ENCODE assay signal across 16 mouse cellular contexts in genomic region chr19:5459019-5459418, GRCm38 (mm10). TPM values are rescaled to one million over a fixed set of nuclear protein-coding genes. Genes with fewer than 3 reads are reported as not detected.
A peak's percentile ranks its signal among the peaks of the same experiment; 100 is the strongest.
DNase-seq lines count a peak whose midpoint lies in the region; ATAC-seq lines count a peak whose summit lies in the region.
"Had no signal": no experiment of that assay in that cellular context is flagged by ENCODE, and none has a peak within 500 bp of the region (broad histone marks: within the 10 kb centered on the region; RNA-seq: fewer than 3 reads in every experiment).

No protein-coding gene starts in this region.

- no peak overlapping the region for H3K27ac ChIP-seq in intestine, embryonic 15.5 days
- H3K27ac ChIP-seq: hindbrain, embryonic 15.5 days; limb, embryonic 15.5 days; neural tube, embryonic 12.5 days had no signal

- no peak for ATAC-seq in intestine, embryonic 15.5 days
- ATAC-seq: forebrain, embryonic 16.5 days had no signal

- H3K27me3 ChIP-seq in intestine, embryonic 15.5 days (replicated peaks): no peaks in the 10 kb centered on the region
- H3K27me3 ChIP-seq: hindbrain, embryonic 15.5 days; limb, embryonic 15.5 days; neural tube, embryonic 12.5 days; stomach, embryonic 15.5 days had no signal

- no peak overlapping the region; the same call in 1 of the 2 replicates for H3K4me2 ChIP-seq in intestine, embryonic 15.5 days (replicated peaks)
- H3K4me2 ChIP-seq: limb, embryonic 15.5 days; midbrain, embryonic 11.5 days; stomach, embryonic 15.5 days had no signal

- no peaks in the 10 kb centered on the region for H3K9me3 ChIP-seq in intestine, embryonic 15.5 days
- H3K9me3 ChIP-seq: hindbrain, embryonic 15.5 days; limb, embryonic 15.5 days; neural tube, embryonic 12.5 days; stomach, embryonic 15.5 days had no signal

- H3K36me3 ChIP-seq in intestine, embryonic 15.5 days: peaks cover 3% of the 10 kb centered on the region; the same call in 1 of the 2 replicates

- peak; percentile 60 to 65 for DNase-seq in frontal cortex, postnatal 36 days (ENCODE audit: low spot score in 2 of 2)
- no peak for DNase-seq in frontal cortex, postnatal 25 days (ENCODE audit: low spot score in 2 of 2)
- peak; percentile 61 for DNase-seq in layer of hippocampus, adult 11-12 months (ENCODE audit: low spot score)
- no peak for DNase-seq in layer of hippocampus, adult 9-10 months (ENCODE audit: low spot score)
- peak; percentile 80 for DNase-seq in 3T3-L1 (ENCODE audit: low read depth, low spot score)
- peak; percentile 88 for DNase-seq in brain, adult 2 months (ENCODE audit: low read depth, low spot score)
- DNase-seq in natural killer cell, adult 2 months (ENCODE audit: low spot score in 2 of 2): no peak
- DNase-seq: adrenal gland, adult 8-10 months; lung, postnatal 10 days had no signal

- no peak overlapping the region for H3K4me3 ChIP-seq in intestine, embryonic 15.5 days (replicated peaks)
- H3K4me3 ChIP-seq: limb, embryonic 15.5 days; neural tube, embryonic 12.5 days; stomach, embryonic 15.5 days had no signal

- 63% methylated on average over 7 of the region's 7 CpGs for WGBS in intestine, embryonic 15.5 days

- no peak overlapping the region for H3K9ac ChIP-seq in intestine, embryonic 15.5 days
- H3K9ac ChIP-seq: hindbrain, embryonic 15.5 days; limb, embryonic 15.5 days; neural tube, embryonic 12.5 days; stomach, embryonic 15.5 days had no signal

- H3K4me1 ChIP-seq in intestine, embryonic 15.5 days (replicated peaks): peaks cover 32% of the 10 kb centered on the region

RNA-seq across cellular contexts. Expression of gene Ccdc85b, which starts 1.3 kb away (rescaled TPM):
- polyA plus RNA-seq in intestine, embryonic 15.5 days (2015; fragmentation: Nextera tagmentation; extraction: Ambion mirVana): 8.2 and 8.7 TPM in 2 replicates

RNA-seq across cellular contexts. Expression of gene Fibp, which starts 1.4 kb away (rescaled TPM):
- 95.1 and 99.4 TPM in 2 replicates for polyA plus RNA-seq in intestine, embryonic 15.5 days (2015; fragmentation: Nextera tagmentation; extraction: Ambion mirVana)

RNA-seq across cellular contexts. Expression of gene Ctsw, which starts 9.3 kb away (rescaled TPM):
- 2.1 and 2.9 TPM in 2 replicates for polyA plus RNA-seq in intestine, embryonic 15.5 days (2015; fragmentation: Nextera tagmentation; extraction: Ambion mirVana)

RNA-seq across cellular contexts. Expression of gene Fosl1, which starts 11.7 kb away (rescaled TPM):
- polyA plus RNA-seq in intestine, embryonic 15.5 days (2015; fragmentation: Nextera tagmentation; extraction: Ambion mirVana): not detected in 2 replicates
- polyA plus RNA-seq: forebrain, embryonic 16.5 days; hindbrain, embryonic 15.5 days; limb, embryonic 15.5 days; midbrain, embryonic 11.5 days; neural tube, embryonic 12.5 days; stomach, embryonic 15.5 days had no signal

RNA-seq across cellular contexts. Expression of gene Efemp2, which starts 14.7 kb away (rescaled TPM):
- 118 TPM in 2 replicates for polyA plus RNA-seq in intestine, embryonic 15.5 days (2015; fragmentation: Nextera tagmentation; extraction: Ambion mirVana)

Comparison
In these comparisons a context has a peak if more than half of its experiments do, and no peak if none do; other contexts are left out.
1. DNase-seq: peak in frontal cortex, postnatal 36 days (2 of 2), layer of hippocampus, adult 11-12 months (single experiment), 3T3-L1 (single experiment) and brain, adult 2 months (single experiment); none in frontal cortex, postnatal 25 days (0 of 2), layer of hippocampus, adult 9-10 months (single experiment) and natural killer cell, adult 2 months (0 of 2).